Mouse (Mus musculus): ENCODE measurements around the gene Cit.

The Cit gene

GRCm38 (mm10) chr5:115851029-115851365 is 5.9 kb downstream of the Cit start:
- WGBS: 65% methylated on average over 13 of the region's 13 CpGs

DNA sequence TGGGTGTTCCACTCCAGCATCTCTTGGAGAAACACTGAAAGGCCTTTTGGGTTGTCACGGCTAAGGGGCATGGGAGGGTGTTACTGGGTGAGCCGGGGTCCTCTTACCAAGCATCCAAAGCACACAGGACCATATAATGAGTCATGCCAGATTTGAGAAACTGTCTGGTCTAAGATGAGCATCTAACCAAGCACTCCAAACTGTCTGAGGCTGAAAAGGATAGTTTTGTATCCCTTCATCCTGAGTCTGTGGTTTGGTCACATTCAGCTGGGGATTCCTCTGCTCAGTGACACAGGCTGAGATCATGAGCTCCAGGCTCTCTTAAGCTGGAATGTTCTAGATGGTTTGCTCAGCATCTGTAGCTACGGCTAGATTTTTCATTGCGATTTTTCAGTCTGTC is 7.4 kb downstream of the Cit start:
- WGBS: 94% methylated on average over 4 of the region's 4 CpGs

DNA sequence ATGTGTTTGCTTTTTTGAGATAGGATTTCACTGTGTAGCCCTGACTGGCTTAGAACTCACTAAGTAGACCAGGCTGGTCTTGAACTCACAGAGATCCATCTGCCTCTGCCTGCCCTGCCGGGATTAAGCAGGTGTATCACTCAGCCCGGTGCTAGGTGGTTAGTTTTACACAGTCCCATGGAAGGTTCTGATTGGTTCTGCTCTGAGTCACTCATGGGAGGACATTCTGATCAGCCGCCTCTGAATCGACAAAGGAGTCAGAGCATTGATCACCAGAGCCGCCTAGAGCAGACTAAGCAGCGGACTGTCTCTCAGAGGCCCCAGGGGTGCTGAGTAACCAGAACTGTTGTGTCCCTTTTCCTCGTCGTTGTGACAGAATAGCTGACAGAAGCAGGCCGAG is 8.6 kb downstream of the Cit start:
- WGBS: 94% methylated on average over 9 of the region's 9 CpGs

DNA sequence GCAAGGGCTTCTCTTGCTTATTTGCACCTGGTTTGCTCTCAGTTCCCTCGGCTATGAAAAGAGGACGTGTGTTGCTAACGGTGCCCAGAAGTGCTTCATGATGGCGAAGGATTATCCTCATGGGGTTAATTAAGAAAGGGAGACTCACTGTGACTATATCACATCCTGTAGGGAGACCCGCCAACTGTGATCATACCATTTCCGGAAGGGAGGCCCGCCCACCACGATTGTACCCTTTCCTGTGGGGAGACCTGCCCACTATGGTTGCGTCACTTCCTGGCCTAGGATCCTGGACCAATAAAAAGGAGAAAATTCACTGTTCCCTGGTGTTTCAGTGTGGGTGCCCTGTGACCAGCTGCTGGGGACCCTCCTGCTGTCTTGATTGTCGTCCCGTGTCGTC is 9.3 kb downstream of the Cit start:
- 83% methylated on average over 12 of the region's 12 CpGs for WGBS

GRCm38 (mm10) chr5:115858652-115859051 is 13.6 kb downstream of the Cit start:
- WGBS: 61% methylated on average over 6 of the region's 6 CpGs

- 78% methylated on average over 9 of the region's 9 CpGs for WGBS
Measured at GRCm38 (mm10) chr5:115859461-115859860, 14.4 kb downstream of the Cit start.

DNA sequence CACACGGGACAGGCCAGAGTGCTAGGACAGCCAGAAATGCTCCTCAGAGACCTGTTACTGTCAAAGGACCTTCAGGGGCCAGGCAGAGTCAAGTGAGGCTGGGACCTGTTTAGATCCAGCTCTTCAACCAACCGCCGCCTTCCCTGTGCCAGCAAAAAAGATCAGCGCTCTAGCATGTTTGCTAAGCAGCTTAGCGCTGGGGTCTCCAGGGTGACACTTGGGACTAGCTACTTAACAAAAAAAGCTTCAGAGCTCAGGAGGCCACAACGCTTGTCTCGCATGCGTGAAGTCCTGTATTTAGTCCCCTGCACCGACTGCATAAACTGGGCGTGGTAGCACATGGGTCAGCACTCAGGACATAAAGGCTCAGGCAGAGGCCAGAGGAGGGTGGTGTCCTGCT is 16.9 kb downstream of the Cit start:
- WGBS: 92% methylated on average over 10 of the region's 10 CpGs

GRCm38 (mm10) chr5:115862439-115862838 is 17.4 kb downstream of the Cit start:
- 91% methylated on average over 10 of the region's 10 CpGs for WGBS

GRCm38 (mm10) chr5:115866296-115866695 is 21.2 kb downstream of the Cit start:
- WGBS: 71% methylated on average over 11 of the region's 11 CpGs

DNA sequence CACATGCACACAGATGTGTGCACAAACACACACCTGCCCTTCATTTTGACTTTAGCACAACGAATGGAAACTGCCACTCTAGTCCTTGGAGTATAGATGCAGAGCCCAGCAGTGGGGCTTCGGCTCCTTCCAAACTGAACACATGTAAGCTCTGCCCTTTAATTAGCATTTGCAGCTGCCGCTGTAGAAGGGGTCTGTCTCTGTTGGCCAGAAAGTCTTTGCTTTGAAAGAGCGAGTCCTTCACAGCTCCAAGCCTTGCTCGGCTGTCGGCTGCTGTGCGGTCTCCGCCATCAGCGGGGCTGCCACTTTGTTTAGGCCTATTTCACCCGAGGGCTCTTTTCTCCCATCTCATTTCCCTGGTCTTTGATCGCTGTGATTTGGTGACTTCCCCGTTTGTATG is 23.5 kb downstream of the Cit start:
- 76% methylated on average over 12 of the region's 12 CpGs for WGBS

DNA sequence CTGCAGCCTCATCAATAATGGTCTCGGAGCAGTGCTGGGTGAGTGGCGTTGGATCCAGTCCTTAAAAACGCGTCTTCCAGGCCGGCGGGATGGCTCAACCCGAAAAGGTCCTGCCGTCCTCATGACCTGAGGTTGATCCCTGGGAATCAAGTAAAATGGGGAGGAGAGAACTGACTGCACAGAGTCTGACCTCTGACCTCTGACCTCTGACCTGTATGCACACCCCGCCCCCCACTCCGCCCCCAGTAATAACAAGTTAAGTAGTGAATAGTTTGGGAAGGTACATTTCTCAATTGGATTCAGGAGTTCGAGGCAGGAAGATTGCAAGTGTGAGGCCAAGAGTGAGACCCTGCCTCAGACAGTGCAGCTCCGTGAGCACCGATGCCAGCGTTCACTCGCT is 24.1 kb downstream of the Cit start:
- 94% methylated on average over 15 of the region's 15 CpGs for WGBS

- WGBS: 64% methylated on average over 10 of the region's 10 CpGs
Measured at GRCm38 (mm10) chr5:115871153-115871552, 26.1 kb downstream of the Cit start.

DNA sequence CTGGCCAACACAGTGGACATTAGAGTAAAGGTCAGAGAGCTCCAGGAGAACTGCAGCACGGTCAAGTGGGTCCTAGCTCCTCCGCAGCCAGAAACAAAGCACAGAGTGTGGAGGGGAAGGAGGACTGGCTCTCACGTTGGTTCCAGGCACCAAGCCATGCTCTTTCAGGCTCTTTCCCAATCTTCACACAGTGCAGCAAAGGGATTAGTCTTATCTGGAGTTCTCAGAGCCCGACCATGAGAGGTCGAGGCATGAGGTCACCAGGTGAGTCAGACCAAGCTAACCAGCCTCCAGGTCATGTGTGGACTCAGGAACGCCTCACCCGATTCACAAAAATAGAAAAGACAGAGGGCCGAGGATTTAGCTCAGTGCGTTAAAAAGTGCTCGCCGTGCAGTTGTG is 27.0 kb downstream of the Cit start:
- 76% methylated on average over 11 of the region's 11 CpGs for WGBS

GRCm38 (mm10) chr5:115872956-115873355 is 27.9 kb downstream of the Cit start:
- whole genome bisulfite sequencing: 78% methylated on average over 4 of the region's 4 CpGs

GRCm38 (mm10) chr5:115877425-115877824 is 32.3 kb downstream of the Cit start:
- 95% methylated on average over 6 of the region's 6 CpGs for WGBS

- WGBS: 84% methylated on average over 9 of the region's 9 CpGs
Measured at GRCm38 (mm10) chr5:115882165-115882564, 37.1 kb downstream of the Cit start.

GRCm38 (mm10) chr5:115884429-115884828 is 39.4 kb downstream of the Cit start:
- WGBS: 88% methylated on average over 9 of the region's 9 CpGs

DNA sequence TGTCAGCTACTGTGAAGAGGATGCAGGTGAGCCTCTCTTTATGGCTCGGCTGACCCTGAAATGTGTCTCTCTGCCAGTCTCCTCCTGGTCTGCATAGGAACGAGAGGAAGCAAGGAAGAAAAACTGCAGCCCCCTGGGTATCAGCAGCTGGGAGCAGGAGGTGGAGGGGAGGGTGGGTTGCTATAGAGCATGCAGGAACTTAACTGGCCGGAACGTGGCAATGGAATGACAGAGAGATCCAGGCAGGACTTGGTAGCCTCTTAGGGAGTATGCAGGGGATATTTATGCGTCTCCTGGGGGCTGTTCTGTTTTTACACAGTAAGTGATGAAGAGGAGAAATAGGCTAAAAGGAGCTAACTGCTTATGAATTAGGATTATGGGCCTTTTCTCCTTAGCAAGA is 48.7 kb downstream of the Cit start:
- 90% methylated on average over 5 of the region's 5 CpGs for WGBS

DNA sequence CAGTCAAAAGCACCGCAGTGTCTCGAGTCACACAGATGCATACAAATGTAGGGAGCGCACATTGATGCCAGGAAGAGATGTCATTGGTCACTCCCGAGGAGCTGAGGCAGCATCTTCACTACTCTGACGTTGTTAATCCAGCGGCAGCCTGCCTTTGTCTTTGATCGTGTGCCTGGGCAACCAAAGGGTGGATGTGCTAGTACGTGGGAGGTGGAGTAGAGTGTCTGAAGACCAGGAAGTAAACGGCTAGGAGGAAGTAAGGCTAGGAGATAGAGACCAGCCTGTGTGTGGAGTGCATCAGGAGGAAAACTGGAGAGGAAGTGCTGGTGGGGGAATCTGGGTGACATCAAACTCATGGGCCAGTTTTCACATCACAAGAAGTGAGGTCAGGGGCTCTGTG is 52.0 kb downstream of the Cit start:
- 57% methylated on average over 9 of the region's 9 CpGs for WGBS

- 15% methylated on average over 38 of the region's 38 CpGs for WGBS
Measured at GRCm38 (mm10) chr5:115907037-115908009, 62.2 kb downstream of the Cit start.

GRCm38 (mm10) chr5:115908251-115908650 is 63.2 kb downstream of the Cit start:
- 19% methylated on average over 10 of the region's 10 CpGs for WGBS

DNA sequence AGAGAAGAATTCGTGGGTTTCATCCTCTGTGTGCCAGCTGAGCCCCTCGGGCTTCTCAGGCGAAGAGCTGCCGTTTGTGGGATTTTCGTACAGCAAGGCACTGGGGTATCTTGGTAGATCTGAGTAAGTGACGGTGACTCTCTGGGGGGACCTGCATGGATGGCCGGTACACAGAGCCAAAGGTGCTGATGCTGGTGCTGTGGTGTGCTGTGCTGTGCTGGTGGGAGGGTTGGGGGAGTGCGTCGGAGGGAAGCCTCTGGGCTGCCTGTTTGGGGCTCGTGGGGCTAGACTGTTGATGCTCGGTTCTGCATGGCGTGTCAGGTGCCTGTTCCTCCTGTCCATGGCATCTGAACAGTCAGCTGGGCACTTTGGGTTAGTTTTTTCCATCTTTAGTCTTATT is 63.6 kb downstream of the Cit start:
- 26% methylated on average over 12 of the region's 12 CpGs for WGBS

GRCm38 (mm10) chr5:115909106-115909505 is 64.0 kb downstream of the Cit start:
- 19% methylated on average over 11 of the region's 11 CpGs for WGBS

DNA sequence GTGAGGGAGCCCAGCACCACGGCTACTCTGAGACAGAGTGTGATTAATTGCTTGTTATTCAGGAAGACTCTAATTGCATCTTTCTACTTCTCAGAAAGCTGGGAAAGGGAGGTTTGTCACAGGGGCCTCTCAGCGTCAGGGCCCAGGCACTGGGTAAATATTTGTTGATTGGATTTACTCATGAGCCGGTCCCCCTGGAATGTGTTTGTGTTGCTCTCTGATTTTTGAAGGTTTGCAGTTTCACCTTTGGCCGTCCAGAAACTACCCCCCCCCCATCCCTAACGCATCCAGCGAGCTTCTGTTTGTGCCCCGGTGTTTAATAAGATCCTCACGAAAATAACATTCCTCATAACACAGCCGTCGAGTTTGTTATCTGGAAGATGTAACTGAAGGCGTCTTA is 65.4 kb downstream of the Cit start:
- WGBS: 57% methylated on average over 11 of the region's 11 CpGs
